Mouse (Mus musculus) 416B (cell line): ENCODE data around the gene Srbd1.

ENCODE experiments used
- DNase-seq: peaks from one replicate; pipeline ENCODE4 v3.0.0; 2011; ENCODE audit warnings: low read depth

Srbd1 gene

DNA sequence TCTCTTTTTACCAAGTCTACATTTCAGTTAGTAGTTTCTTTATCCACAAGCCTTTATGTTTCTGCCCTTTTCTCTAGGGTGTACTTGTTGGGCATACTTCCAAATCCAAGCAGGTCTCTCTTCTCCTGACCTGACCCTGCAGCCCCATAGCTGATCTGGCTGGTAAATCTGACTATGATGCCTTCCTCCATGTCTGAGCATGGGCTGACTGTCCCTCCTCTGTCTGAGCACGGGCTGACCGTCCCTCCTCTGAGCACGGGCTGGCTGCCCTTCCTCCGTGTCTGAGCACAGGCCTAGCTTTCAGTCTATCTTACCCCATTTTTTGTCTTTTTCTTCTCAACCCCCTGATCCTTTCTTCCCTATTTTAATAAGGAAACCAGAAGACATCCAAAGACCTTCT is 162.7 kb downstream of the Srbd1 start:
- no peak for DNase-seq

DNA sequence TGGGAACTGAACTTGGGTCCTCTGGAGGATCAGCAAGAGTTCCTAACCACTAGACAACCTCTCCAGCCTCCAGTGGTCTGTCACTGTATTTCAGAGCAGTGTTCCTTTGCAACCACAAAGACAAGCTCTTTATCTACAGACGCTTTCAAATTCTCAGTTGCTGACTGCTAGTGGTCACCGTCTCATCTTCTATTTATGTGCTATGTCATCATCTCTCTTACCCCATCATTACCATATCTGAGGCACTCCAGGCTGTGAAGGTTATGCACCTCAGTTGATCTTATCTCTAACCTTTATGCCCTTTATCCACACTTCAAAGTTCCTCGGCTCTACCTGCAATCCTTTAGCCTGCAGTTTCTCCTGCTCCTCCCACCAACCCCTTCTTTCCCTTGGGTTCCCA is 163.1 kb downstream of the Srbd1 start:
- DNase-seq = peak; percentile 18

- no peak for DNase-seq
These were observed 166.1 kb downstream of the Srbd1 start for GRCm38 (mm10) chr17:85978876-85979275.

DNA sequence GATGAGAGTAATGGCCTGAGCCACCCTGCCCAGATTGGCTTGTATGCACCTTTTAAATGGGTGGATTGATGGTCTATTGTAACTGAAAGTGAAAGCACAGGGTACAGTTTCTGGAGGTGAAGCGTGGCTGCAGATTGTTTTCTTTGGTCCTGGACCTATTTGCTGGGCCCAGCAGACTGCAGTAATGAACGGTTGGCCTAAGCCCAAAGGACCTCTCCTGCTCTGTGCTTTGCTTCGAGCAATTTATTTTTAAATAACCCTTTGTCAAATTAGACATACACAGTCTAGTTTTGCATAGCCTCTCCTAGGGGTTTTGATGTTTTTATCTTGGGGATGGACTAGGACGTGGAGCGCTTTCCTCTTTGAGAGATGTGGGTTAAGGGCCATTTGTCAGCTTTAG is 169.9 kb downstream of the Srbd1 start:
- peak; percentile 2 for DNase-seq

DNA sequence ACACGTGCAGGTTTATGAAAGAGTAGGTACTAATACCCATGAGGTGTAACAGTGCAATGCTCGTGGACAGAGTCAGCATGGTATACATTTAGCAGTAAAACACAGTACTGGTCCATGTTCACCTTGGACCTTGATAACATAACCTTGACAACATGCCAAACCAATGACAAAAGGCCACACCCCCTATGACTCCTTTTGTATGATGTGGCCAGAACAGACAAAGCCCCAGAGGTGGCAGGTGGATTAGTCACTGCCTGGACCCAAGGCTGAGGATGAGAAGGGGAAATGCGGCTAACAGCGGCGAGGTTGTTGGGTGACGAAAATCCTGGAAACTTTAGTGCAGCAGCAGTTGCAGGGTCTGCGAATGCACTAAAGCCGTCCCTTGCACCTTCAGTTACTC is 170.4 kb downstream of the Srbd1 start:
- peak; percentile 32 for DNase-seq

- DNase-seq = no peak
These were observed 173.9 kb downstream of the Srbd1 start for GRCm38 (mm10) chr17:85971120-85971519.

DNA sequence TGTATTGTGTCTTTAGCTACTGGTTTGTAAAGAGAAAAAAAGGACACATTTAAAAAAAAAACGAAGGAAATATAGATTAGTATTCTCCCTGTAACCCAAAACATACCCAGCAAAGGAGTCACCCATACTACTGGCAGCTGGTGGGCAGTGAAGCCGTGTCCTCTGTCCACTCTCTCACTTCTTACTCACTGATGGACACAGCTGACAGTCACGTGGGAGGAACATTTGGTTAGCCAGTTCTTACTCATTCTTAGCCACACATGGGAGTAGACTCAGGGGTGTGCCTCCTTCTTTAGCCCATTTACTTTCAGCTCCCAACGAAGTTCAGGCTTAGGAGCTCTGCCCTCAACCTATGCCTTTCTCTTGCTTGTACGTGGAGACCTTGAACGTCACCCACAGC is 183.3 kb downstream of the Srbd1 start:
- DNase-seq = peak; percentile 20

GRCm38 (mm10) chr17:85951771-85952170 is 193.2 kb downstream of the Srbd1 start:
- no peak for DNase-seq

DNA sequence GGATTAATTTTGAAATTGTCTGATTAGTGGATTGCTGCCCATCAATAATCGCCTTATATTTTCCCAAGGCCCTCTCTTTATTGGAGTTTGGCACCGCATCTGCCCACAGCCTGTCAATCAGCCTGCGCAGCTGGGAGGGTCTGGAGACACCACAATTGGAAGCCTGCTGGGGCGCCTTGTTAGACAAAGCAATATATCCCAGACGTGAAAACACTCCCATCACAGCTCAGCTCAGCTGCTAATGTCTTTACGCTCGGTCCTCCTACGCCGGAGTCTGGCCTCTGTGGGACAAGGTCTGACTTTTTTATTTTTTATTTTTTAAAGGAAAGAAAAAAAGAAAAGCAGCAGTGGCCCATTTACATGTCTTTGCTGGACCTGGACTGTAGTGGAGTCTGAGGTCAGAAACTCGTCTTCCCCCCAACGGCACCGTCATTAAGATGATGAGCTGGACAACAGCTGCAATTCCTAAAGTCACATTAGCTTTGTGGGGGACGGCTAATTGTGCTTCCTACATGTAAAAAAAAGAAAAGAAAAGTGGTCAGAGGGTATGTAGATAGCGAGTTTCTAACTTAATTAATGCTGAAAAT is 195.0 kb downstream of the Srbd1 start:
- DNase-seq = no peak

GRCm38 (mm10) chr17:85948911-85949909 is 195.8 kb downstream of the Srbd1 start:
- DNase-seq = no peak

GRCm38 (mm10) chr17:85944726-85945125 is 200.2 kb downstream of the Srbd1 start:
- no peak for DNase-seq

DNA sequence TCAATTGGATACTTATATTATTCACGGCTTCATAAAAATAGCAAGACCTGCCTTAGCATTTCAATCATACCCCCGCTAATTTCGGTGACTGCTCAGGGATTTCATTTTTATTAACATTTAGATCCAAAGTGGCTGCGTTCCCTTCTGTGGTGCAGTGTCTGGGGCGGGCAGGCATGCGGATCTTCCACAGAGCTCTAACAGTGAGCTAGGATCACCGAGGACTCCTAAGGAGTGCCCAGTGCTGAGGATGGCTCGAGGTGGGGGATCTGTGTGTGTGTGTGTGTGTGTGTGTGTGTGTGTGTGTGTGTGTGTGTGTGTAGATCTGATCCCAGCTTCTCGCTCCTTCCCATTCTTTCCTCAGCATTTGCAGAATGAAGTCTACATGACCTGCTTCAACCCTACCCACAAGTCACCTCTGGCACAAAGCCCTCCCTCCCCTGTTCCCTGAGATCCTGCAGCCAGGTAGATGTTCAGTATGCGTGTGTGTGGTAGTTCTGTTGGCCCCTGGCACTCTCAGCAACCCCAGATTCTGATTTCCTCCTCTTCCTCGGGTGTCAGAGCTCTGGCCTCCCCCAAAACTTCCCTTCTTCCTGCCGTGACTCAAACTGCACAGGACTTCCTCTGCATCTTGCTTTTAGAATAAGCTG is 200.9 kb downstream of the Srbd1 start:
- no peak for DNase-seq

- no peak for DNase-seq
These were observed 201.4 kb downstream of the Srbd1 start for GRCm38 (mm10) chr17:85943551-85943981.

DNA sequence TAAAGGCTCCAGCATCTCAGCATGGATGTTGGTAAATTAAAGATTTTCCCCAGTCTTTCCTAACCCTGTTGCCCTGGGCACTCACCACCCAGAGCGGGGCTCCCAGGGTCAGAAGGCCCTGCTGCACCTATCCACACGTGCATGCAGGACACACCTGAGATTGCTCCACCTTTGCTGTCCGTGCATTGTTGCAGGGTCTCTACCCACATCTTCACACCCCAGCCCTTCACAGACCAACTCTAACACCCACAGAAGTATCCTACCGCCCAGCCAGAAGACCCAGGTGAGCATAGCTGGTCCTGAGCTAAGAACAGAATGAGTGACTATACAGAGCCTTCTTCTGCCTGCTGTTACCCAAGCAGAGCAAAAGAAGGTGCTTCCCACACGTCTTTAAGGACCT is 201.9 kb downstream of the Srbd1 start:
- no peak for DNase-seq

- DNase-seq = peak; percentile 29
These were observed 202.9 kb downstream of the Srbd1 start for GRCm38 (mm10) chr17:85942123-85942522.

GRCm38 (mm10) chr17:85941141-85941738 is 203.7 kb downstream of the Srbd1 start:
- DNase-seq = no peak

GRCm38 (mm10) chr17:85937131-85937530 is 207.8 kb downstream of the Srbd1 start:
- no peak for DNase-seq

DNA sequence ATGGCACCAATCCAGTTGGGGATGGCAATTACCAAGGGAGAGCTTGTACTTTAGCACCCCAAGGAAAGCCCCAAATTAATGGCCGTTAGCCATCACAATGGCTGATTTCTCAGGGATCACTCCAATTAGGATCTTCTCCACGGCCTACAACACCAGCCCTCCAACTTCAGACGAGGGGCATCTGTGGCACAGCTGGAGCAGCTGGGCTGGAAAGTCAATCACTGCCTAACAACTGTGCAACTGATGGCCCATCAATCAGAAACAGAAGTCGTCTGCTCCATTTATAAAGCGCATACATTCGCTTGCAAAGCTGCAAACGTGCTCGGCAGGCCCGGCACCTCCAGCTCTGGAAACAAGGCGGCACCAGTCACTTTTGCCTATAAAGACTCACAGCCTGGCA is 209.7 kb downstream of the Srbd1 start:
- no peak for DNase-seq
